Mouse (Mus musculus): ENCODE measurements around the gene Pik3cb.

Pik3cb gene

DNA sequence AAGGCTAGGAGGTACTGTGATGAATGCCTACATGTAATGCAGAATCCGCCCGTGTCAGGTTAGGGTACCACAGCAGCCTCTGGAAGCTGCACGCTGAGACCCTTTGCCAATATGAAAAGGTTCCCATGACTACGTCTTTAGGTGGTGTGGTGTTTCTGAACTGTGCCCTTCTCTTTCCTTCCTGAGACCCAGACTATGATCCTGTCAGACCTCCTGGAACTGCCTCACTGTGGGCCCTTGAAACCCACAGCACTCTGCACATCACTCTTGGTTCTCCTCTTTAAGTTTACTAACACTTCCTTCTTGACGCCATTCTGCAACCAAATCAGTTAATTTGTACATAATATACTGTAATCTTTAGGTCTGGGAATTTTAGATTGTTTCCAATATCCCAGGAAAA is 58.7 kb downstream of the Pik3cb start:
- no peak for DNase-seq (ENCODE audit: low spot score)

DNA sequence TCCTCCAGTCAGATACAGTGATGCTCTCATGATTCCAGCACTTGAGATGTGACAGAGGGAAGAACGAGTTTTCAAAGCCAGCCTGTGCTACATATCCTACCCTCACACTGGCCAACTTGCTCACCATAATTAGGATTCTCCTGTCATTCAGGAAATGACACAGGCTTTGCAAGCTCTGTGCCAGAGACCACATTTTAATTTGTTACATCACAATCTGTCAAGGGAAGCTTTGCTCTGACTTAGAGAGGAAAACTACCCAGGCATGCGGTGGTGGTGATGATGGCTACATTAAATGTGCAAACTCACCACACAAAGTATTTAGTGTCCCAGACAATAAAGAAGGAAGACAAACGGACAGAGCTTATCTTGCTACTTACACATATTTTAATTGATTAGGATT is 59.1 kb downstream of the Pik3cb start:
- no peak for DNase-seq (ENCODE audit: low spot score)

DNA sequence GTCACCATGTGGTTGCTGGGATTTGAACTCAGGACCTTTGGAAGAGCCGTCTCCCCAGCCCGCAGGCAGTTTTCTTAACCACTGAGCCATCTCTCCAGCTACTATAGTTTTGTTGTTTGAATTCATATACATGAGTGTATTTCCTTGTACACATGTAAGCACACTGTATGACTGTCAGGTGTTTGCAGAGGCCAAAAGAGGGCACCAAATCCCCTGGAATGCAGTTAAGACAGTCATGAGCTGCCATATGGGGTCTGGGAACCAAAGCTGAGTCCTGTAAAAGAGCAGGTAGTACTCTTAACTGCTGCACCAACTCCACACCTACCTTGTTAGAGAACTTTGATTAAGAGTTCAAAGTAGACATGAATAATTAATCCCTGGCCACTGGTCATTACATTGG is 59.8 kb downstream of the Pik3cb start:
- no peak for DNase-seq (ENCODE audit: low spot score)

DNA sequence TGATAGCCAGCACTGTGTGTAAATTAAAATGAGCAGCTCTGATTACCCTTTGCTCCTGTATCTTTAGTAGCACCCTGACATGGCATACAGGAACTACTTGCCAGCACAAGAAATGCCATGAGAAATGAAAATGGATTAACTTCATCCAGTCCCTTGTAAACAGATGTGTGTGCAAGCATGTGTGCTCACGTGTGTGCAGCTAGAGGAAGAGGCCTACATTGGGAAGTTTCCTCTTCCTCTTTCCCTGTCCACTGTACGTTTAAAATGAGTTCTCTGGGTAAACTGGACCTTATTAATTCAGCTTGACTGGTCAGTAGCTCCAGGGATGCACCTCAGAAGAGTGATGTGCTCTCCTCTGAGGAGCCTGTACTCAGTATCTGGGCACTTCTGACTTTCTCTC is 66.0 kb downstream of the Pik3cb start:
- no peak for DNase-seq (ENCODE audit: low spot score)

DNA sequence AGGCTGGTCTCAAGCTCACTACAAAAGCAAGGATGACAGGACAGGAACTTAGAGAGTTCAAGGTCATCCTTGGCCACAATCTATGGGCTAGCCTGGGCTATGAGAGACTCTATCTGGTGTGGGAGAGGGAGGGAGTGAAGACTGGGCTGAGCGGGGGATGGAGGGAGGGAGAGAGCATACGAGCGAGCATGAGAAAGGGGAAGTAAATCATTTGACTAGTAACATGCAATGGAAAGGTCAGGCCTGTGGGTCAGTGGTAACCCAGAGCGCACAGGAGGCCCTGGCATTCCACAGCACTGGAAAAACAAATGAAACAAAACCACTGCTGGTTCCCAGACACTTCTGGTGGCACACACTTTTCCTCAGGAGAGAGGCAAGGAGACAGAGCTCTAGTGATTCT is 67.9 kb downstream of the Pik3cb start:
- DNase-seq (ENCODE audit: low spot score): no peak

DNA sequence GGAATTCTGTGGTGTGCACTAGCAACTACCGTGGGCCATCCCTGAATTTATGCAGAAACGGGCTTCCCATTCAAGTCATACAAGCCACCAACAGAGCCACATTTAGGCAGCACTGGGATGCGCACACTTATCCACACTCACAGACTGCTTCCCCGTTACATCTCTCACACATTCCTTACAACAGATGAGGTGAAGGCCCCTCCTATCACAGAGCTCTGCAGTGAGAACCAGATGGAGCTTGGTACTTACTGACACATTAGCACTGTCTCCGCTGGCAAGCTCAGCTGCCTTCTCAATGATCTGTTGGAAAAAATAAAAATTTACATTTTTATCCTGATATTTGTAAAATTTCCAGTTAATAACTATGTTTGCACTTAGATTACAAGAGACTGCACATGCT is 75.1 kb downstream of the Pik3cb start:
- DNase-seq (ENCODE audit: low spot score): no peak

DNA sequence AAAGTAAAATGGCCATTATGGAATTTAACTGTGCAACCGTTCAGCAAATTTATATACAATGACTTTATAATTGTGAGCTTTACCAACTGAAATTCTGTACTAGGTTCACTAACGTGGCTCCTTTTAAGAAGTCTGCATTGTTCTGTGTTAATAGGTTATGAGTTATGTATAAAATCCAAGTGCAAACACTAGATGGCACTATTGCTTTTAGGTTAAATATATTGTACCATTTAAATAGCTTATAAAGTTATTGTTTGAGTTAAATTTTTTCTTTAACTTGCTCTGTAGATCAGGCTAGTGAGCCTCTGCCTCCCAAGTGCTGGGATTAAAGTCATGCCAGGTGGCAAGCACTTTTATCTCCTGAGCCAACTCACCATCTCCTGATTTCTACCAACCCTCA is 76.2 kb downstream of the Pik3cb start:
- DNase-seq (ENCODE audit: low spot score): no peak

DNA sequence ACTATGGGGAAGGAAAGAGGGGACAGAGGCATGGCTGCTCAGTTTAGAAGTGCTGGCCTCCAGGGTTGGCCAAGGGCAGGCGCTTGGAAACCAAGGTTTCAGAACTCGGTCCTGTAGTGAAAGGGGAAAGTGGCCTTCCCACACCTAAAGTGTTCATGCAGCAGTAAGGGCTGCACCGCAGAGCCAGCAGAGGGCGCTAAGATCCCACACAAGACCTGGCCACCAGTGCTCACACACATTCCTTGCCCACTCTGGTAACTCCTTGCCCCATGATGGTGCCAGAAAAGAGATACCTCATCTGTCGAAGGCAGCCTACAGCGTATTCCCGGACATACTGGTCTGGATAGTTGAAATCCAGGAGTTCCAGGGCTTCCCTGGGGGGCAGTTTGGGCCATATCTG is 77.9 kb downstream of the Pik3cb start:
- peak; percentile 73 for DNase-seq (ENCODE audit: low spot score)

DNA sequence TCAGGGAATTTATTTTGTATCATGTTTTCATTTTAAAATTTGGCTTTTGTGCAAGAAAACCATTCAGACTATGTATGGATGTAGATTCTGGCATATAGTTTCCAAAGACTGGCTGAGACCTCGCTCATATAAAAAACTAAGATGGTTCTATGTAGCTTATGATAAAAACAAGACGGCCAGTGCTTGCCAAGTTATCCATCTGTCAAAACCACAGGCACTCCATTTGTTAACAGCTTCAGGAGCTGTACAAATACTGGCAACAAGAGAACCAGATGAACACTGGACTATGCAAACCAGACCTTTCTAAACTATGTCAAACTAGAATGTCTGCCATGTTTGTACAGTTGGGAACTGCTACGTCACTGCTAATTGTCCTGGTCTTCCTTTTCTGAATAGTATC is 82.7 kb downstream of the Pik3cb start:
- no peak for DNase-seq (ENCODE audit: low spot score)

DNA sequence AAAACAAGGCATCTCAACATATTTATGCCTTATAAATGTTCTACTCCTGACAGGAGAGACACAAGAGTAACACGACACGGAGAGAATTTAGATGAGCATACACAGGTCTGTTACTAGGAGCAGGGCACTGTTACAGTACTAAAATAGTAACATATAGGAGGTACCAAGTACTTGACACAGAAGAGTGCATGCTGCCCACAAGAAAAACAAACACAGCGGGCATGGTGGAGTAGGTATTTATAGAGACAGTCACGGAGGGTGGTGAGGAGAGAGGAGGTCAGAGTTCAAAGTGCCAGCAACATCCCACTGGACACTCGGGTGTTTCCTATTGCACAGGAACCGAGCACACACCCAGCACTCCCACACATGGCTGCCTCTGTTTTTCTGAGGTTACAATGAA is 90.7 kb downstream of the Pik3cb start:
- DNase-seq (ENCODE audit: low spot score): no peak

DNA sequence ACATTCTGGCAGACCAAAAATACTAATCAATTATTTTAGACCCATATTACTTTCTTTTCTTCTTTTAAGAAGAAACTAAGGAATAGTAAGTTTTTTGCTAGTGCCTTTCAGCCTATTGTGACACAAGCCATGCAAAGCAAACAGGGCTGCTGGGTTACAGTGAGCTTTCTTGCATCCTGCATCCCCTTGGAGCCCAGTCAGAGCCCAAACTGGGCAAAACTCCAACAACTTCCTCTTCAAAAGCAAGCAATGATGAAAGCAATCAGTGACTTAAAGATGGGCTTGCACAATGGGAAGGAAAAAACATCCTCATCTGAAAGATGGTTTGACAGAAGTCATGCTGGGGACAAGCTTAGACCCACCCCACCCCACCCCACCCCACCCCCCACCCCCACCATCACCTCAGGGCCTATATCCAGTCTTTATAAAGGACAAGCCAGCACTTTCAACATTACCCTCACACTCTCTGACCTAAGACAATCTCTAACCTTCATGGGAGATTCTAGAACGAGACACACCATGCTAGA is 91.6 kb downstream of the Pik3cb start:
- DNase-seq (ENCODE audit: low spot score): no peak

DNA sequence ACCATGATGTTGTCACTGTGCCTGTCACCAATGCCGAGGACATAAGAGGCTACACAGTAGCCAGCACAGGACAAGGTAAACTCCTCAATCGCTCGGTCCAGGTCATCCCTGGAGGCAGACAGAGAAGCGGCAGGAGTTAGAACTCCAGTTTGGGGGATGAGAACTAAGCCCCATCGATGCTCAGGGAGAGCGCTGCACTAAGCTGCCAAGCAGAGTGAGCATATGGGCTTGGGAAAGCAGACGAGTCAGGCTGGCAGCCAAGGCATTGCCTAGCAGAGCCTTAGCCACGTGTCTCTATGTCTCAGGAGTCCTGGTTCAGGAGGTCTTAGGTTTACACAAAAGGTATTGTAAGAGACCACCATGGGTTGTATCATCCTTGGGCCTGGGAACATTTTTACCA is 95.7 kb downstream of the Pik3cb start:
- no peak for DNase-seq (ENCODE audit: low spot score)

DNA sequence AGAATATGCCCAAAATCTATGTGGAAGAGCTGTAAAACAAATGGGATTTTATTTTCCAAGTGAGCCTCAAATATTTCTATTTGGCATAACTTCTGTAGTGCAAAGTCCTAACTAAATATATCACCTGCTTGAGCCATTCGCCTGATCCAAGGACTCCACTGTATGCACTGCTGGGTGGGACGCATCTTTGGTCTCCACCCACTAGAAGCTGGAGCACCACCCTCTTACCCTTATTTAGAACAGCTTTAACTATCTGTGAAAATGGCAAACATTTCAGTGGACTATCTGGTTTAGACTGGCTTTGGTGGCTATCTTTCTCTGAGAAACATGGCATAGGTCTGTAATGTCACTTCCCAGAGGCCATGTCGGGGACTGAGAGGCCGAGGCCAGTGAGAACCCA is 97.8 kb downstream of the Pik3cb start:
- DNase-seq (ENCODE audit: low spot score): no peak

DNA sequence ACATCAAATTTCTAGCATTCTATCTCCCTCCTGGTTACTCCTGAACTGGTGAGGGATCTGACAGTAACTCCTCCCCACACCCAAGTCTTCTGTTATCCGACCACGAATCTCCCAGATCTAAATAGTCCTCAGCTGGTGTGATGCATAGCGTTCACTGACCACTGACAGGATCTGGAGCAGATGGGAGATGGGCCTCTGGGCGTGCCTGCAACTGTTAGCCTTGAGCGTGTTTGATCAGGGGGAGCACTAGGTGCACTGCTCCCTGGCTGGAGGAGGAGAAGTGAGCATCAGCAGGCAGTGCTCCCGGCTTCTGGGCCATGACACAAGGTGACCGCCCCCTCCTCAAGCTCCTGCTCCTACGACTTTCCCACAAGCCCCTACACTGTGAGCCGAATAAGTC is 98.4 kb downstream of the Pik3cb start:
- DNase-seq (ENCODE audit: low spot score): no peak

DNA sequence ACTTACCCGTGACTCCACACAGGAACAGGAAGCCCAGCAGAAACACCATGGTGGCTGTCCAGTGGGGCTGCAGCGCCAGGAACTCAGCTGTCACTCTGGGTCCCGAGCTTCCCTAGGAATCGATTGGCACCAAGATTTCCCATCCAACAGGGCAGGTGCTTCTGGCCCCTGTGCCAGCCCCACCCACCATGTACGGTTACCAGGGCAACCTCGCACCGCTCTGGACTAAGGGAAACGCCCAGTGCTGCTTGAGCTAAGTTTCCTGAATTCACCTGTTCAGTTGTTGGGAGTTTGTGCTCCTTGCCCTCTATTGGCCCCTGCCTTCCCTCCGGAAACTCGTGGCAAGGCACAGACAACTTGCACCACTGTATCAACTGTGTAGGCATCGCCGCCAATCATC is 104.8 kb downstream of the Pik3cb start, which contains the start of gene Gm1123:
Gene Gm1123, minus strand, starts transcription at position 141 of the 400 bp plus-strand sequence.
- no peak for DNase-seq (ENCODE audit: low spot score)

DNA sequence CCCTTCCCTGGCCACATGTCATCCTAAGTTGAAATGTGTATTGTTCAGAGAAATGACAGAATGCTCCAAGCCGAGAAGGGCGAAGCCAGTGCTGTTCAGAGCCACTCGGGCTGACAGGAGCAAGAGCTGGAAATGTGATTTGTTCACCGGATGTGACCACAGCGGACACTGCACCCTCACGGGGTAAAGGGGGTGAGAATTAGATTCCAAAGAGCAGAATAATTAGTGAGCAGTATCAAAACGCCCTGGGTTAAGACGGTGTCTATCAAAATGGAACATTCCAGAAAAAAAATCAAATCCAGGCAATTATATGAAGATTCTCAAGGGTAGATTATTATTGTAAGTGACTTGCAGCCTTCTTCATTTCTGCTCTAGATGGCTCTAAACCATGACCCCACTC is 106.3 kb downstream of the Pik3cb start:
- no peak for DNase-seq (ENCODE audit: low spot score)

DNA sequence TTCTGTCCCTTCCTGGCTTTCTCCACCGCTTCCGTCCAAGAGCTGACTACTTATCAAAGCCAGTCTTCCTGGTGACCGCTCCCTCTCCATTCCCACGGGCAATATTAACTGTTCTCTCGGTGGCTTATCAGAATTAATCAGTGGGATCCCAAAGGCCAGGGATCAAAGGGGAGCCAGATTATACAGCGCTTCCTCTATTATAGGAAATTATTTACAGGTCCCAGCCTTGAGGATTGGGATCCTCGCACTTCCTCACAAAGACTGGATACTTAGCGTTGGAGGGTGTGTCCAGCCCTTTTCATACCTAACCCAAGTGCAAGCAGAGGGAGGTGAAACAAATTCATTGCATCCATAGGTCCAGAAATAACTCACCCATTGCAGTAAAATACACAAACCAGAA is 108.4 kb downstream of the Pik3cb start:
- no peak for DNase-seq (ENCODE audit: low spot score)

DNA sequence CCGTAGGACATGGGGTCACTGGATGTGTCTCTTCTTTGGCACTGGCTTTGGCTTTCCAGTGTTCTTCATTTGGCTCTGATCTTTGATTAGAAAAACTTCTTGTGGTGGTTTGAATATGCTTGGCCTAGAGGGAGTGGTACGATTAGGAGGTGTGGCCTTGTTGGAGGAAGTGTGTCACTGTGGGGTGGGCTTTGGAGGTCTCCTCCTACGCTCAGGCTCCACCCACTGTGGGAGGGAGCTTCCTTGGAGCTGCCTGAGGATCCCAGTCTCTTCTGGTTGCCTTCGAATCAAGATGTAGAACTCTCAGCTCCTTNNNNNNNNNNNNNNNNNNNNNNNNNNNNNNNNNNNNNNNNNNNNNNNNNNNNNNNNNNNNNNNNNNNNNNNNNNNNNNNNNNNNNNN is 118.7 kb downstream of the Pik3cb start:
- no peak for DNase-seq (ENCODE audit: low spot score)

DNA sequence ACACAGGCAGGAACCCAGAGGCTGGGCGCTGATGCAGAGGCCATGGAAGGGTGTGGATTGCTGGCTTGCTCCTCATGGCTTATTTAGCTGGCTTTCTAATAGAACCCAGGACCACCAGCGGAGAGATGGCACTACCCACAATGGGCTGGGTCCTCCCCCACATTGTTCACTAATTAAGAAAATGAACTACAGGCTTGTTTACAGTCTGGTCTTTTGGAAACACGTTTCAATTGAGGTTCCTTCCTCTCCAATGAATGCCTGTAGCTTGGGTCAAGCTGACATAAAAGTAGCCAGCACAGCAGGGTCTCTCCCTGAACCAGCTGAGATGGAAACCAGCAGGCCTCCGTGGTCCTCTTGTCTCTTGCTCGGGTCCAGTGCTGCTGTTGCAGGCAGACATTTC is 119.3 kb downstream of the Pik3cb start:
- DNase-seq (ENCODE audit: low spot score): no peak

DNA sequence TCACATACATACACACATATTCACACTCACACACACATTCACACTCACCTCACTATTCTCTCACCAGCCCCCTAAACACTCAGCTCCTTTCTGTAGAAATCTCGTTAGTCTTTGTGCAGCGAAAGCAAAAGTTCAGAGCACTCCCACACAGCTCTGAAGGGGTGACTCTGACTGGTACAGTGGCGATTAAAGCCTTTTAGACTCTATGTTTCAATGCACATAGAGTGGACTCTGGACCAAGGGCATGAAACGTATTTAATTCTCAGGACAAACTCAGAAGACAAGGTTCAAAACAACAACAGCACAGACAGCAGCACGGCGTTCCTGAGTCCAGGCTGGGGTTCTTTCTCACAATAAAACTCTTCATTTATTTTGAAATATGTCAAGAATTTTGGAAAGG is 122.7 kb downstream of the Pik3cb start:
- DNase-seq (ENCODE audit: low spot score): no peak

DNA sequence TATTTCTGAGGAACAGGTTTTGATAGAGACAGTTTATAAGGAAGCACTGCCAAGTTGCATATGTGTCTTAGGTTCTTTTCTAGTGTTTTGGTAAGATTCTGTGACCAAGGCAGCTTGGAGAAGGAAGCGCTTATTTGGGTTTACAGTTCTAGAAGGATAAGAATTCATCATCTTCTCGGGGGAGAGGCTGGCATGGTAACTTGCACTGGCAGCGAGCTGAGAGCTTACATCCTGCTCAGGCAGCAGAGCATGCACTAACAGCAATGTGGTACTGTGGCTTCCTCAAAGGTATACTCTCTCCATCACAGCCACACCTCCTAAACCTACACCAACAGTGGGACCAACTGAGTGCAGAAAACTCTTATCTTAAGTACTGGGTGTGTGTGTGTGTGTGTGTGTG is 123.7 kb downstream of the Pik3cb start:
- DNase-seq (ENCODE audit: low spot score): no peak

DNA sequence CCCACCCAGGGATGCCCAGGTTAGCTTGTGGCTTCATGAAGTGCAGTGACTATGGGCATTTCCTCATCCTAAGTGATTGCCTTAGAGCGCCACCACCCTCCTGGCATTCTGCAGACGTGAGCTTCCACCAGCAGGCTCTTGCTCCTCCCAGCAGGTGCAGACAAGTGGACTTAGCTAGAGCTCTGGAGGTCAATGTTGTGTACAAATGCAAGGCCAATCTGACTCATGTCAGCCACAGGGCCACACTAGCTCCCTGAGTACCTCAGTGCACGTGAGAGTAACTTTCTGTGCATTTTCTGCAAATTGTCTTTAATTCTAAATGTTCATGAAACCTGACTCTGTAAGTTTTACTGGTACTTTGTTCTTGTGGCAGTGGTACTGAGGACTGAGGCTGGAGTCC is 124.1 kb downstream of the Pik3cb start:
- no peak for DNase-seq (ENCODE audit: low spot score)

DNA sequence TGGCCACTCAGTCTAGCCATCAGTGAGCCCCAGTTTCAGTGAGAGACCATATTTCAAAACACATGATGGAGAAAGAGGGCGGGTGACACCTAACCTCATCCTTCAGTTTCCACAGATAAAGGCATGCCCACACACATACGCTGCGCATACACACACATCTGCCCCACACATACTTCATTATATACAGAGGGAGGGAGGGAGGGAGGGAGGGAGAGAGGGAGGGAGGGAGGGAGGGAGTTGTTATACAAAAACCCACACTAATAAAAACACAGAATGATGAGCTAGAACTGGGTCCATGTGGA is 130.6 kb downstream of the Pik3cb start:
- DNase-seq (ENCODE audit: low spot score): no peak

DNA sequence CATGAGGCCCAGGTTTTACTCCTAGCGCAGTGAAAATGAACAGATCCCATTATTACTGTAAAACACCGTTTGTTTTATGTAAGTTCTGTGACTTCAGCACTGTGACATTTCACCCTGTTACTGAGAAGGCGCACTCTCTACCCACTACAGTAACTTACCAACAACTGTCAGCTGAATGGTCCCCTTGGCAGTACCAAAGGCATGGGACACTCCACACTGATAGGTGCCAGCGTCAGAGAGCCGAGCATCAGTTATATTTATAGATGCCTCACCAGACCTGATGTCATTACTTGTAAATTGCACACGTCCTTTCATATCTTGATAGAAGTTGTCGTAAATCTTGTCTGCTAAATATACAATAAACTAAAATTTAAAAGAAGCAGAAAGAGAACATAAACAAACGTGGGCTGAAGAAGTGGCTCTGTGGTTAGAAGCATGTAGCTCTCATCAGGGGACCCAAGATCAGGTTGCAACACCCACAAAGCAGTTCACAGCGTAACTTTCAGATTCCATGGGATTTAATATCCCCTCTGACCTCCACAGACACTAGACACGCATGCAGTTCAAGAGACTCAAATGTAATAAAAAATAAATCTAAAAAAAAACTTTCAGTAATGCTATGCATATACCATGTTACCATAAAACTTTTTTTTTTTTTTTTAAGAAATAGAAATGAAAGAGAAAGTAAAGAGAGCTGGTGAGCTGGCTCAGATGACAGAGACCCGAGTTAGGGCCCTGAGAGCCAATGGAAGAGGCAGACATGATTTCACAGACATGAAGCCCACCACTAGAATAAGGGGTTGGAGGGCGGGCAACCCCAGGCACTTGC is 131.1 kb downstream of the Pik3cb start:
- no peak for DNase-seq (ENCODE audit: low spot score)
